Comparison of ENCODE assay signal across 13 mouse cellular contexts in the genomic region with DNA sequence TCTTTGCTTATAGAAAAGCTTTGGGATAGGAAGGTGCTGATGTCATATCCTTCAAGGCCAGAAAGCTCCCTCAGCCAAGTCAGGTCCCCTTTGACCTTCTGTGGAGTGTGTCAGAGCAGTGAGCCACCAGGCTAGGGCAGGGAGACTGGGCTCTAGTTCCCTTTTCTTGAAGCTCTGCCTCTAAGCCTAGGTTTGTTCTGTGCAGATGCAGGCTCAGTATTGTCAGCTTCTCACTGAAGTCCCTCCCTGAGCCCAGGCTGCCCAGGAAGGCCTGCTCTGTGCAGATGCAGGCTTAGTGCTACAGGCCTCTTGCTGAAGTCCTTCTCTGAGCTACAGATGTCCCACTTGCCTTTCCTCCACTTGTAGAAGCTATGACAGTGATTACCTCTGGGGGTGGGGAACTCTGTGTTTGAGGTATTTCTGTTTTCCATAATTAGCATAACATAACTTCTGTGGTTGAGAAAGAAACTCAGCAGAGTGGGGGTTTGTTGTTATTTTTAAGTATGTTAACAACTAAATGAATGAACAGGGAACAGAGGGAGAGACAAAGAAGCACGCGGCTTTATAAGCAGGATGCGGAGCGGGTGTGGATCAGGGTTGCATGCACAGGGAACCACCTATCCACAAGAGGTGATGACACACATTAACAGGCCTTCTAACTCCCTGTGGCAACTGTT. TPM values are rescaled to one million over a fixed set of nuclear protein-coding genes. Genes with fewer than 3 reads are reported as not detected.
DNase-seq lines count a peak whose midpoint lies in the region; ATAC-seq and TF ChIP-seq lines count a peak whose summit lies in the region.
"Had no signal": no experiment of that assay in that cellular context is flagged by ENCODE, and none has a peak within 500 bp of the region (broad histone marks: within the 10 kb centered on the region; RNA-seq: fewer than 3 reads in every experiment).

No protein-coding gene starts in this region.

- DNase-seq in G1E (ENCODE audit: low spot score) = no peak
- DNase-seq in natural killer cell, adult 2 months (ENCODE audit: low spot score in 2 of 2) = peak; percentile 23 to 72
- DNase-seq in left cerebral cortex, adult 18-20 months (ENCODE audit: low spot score in 2 of 2) = no peak
- no peak for DNase-seq in retina, embryonic 14.5 days (ENCODE audit: low spot score)
- DNase-seq: cerebellum, adult 8-10 months; layer of hippocampus, postnatal 36 days; thymus, postnatal 4 days had no signal

- ATAC-seq in liver, embryonic 16.5 days (ENCODE audit: low read depth) = 0 out of 2 replicates have a peak, but pooled peaks have one; percentile 19
- no peak for ATAC-seq in liver, embryonic 12.5 days
- peak; percentile 57 for ATAC-seq in G1E (ENCODE audit: extremely low read depth, insufficient number of reproducible peaks, low FRiP score, poor library complexity, severe bottlenecking)
- ATAC-seq: hindbrain, embryonic 16.5 days had no signal

- no peaks in the 10 kb centered on the region for H3K9me3 ChIP-seq in liver, embryonic 16.5 days (replicated peaks; ENCODE audit: control insufficient read depth, low read length)
- no peaks in the 10 kb centered on the region for H3K9me3 ChIP-seq in liver, embryonic 12.5 days (replicated peaks)
- H3K9me3 ChIP-seq in G1E (replicated peaks) = no peaks in the 10 kb centered on the region
- H3K9me3 ChIP-seq: heart, embryonic 15.5 days had no signal

- H3K4me2 ChIP-seq in liver, embryonic 16.5 days (ENCODE audit: low read depth, low read length) = no peak overlapping the region
- H3K4me2 ChIP-seq in liver, embryonic 12.5 days = no peak overlapping the region
- H3K4me2 ChIP-seq: heart, embryonic 15.5 days had no signal

- no peak overlapping the region for H3K4me3 ChIP-seq in liver, embryonic 16.5 days (ENCODE audit: low read depth, low read length)
- H3K4me3 ChIP-seq in liver, embryonic 12.5 days = no peak overlapping the region
- no peak overlapping the region for H3K4me3 ChIP-seq in G1E (ENCODE audit: low read depth, low read length)
- H3K4me3 ChIP-seq in bone marrow macrophage, adult 2 months (ENCODE audit: insufficient read depth, low read length) = no peak overlapping the region
- H3K4me3 ChIP-seq: heart, embryonic 15.5 days; myocyte had no signal

- H3K27ac ChIP-seq in liver, embryonic 16.5 days (ENCODE audit: low read length) = 0 out of 2 replicates have a peak overlapping the region, but pooled peaks have one; percentile 20
- H3K27ac ChIP-seq in liver, embryonic 12.5 days = no peak overlapping the region
- H3K27ac ChIP-seq in bone marrow macrophage, adult 2 months (ENCODE audit: insufficient read depth, low read depth, low read length) = peak overlapping the region; percentile 66
- H3K27ac ChIP-seq: heart, embryonic 15.5 days had no signal

- TF ChIP-seq CTCF in G1E (IDR thresholded peaks at IDR 0.05; ENCODE audit: low read depth, low read length) = no peak
- no peak for TF ChIP-seq CTCF in bone marrow macrophage, adult 2 months (IDR thresholded peaks at IDR 0.05; ENCODE audit: low read depth, low read length)

- no peak overlapping the region for H3K9ac ChIP-seq in liver, embryonic 16.5 days (ENCODE audit: low read depth, low read length)
- H3K9ac ChIP-seq in liver, embryonic 12.5 days = no peak overlapping the region
- H3K9ac ChIP-seq: heart, embryonic 15.5 days had no signal

- 76% methylated on average over 4 of the region's 4 CpGs for WGBS in liver, embryonic 16.5 days (ENCODE audit: insufficient replicate concordance)
- WGBS in liver, embryonic 12.5 days (ENCODE audit: insufficient replicate concordance) = 88% methylated on average over 4 of the region's 4 CpGs

- no peaks in the 10 kb centered on the region for H3K36me3 ChIP-seq in liver, embryonic 16.5 days (ENCODE audit: control insufficient read depth, insufficient read depth)
- H3K36me3 ChIP-seq in liver, embryonic 12.5 days = no peaks in the 10 kb centered on the region
- H3K36me3 ChIP-seq in G1E (replicated peaks) = no peaks in the 10 kb centered on the region
- H3K36me3 ChIP-seq: heart, embryonic 15.5 days had no signal

- peaks cover 8% of the 10 kb centered on the region for H3K4me1 ChIP-seq in liver, embryonic 16.5 days (ENCODE audit: control insufficient read depth, low read depth, low read length)
- peaks cover 25% of the 10 kb centered on the region for H3K4me1 ChIP-seq in liver, embryonic 12.5 days
- H3K4me1 ChIP-seq in G1E (ENCODE audit: insufficient read depth, low read depth, low read length) = peaks cover 34% of the 10 kb centered on the region
- H3K4me1 ChIP-seq in bone marrow macrophage, adult 2 months (ENCODE audit: control insufficient read depth, insufficient read depth, low read length) = peaks cover 29% of the 10 kb centered on the region

- TF ChIP-seq POLR2A in bone marrow macrophage, adult 2 months (IDR thresholded peaks at IDR 0.05; ENCODE audit: borderline replicate concordance, low read depth, low read length) = no peak

- H3K27me3 ChIP-seq in liver, embryonic 16.5 days (ENCODE audit: control insufficient read depth, insufficient read depth, low read depth, low read length) = no peaks in the 10 kb centered on the region
- no peaks in the 10 kb centered on the region for H3K27me3 ChIP-seq in liver, embryonic 12.5 days (replicated peaks)
- peaks cover 45% of the 10 kb centered on the region for H3K27me3 ChIP-seq in G1E (ENCODE audit: insufficient read depth, low read length)
- H3K27me3 ChIP-seq: heart, embryonic 15.5 days had no signal

RNA-seq across cellular contexts. Expression of gene Haao, which starts 17.0 kb away (rescaled TPM):
- polyA plus RNA-seq in liver, embryonic 16.5 days (2015; fragmentation: Nextera tagmentation; extraction: Ambion mirVana) = 77.1 and 88.0 TPM in 2 replicates
- polyA plus RNA-seq in liver, embryonic 12.5 days (2016; fragmentation: Nextera tagmentation; extraction: Ambion mirVana) = 7.1 and 7.7 TPM in 2 replicates
- total RNA-seq in G1E (2014; fragmentation: Nextera tagmentation) (4.8 and 11.9 TPM in 2 replicates), G1E (2017) (0.05 and 0.17 TPM in 2 replicates)
- 1.1 and 1.5 TPM in 2 replicates for polyA plus RNA-seq in G1E (2012)
- polyA plus RNA-seq in bone marrow macrophage, adult 2 months (2012; ENCODE audit: insufficient read depth, insufficient read length, missing spikeins) = 0.79 and 1.6 TPM in 2 replicates
- total RNA-seq in left cerebral cortex, adult 18-20 months (2021) = under 1 TPM in 1 of 2 experiments, not detected in 1; 0.40 TPM
- total RNA-seq: layer of hippocampus, postnatal 36 days had no signal
- polyA plus RNA-seq: myocyte had no signal

Comparison
In these comparisons a context has a peak if more than half of its experiments do, and no peak if none do; other contexts are left out.
1. DNase-seq: peak in natural killer cell, adult 2 months (2 of 2); none in G1E (single experiment), left cerebral cortex, adult 18-20 months (0 of 2) and retina, embryonic 14.5 days (single experiment).